10 mouse cellular contexts compared by ENCODE assay signal in the genomic region with DNA sequence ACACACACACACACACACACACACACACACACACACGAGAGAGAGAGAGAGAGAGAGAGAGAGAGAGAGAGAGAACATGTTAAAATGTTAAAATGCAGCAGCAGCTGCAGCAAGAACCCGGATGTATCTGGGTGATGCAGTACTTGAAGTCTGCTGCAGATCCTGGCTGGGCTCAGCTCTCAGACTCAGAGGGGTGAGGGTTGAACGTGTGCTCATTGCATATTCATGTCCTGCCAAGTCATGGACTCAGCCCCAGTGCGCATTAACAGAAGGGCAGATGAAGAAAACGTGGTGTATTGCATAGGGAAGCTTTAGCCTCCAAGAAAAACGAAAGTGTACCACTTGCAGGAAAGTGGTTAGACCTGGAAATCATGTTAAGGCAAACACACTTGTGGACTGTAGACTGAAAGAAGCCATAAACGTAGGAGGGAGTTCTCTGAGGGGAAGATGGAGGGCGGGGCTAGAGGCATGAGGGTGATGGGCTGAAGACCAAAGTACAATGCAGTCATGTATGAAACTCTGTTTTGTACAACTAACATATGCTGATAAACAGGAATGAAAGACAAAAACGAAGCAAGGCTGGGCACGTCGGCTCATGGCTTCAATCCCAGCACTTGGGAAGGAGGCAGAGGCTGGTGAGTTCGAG. TPM values are rescaled to one million over a fixed set of nuclear protein-coding genes. Genes with fewer than 3 reads are reported as not detected.
A peak's percentile ranks its signal among the peaks of the same experiment; 100 is the strongest.
DNase-seq lines count a peak whose midpoint lies in the region; ATAC-seq and TF ChIP-seq lines count a peak whose summit lies in the region.
"Had no signal": no experiment of that assay in that cellular context is flagged by ENCODE, and none has a peak within 500 bp of the region (broad histone marks: within the 10 kb centered on the region; RNA-seq: fewer than 3 reads in every experiment).

No protein-coding gene starts in this region.

- ATAC-seq in lung, postnatal 0 days, result peak; percentile 44

- intact Hi-C loops in left cerebral cortex, postnatal 25 days (cut with DNase I), result no loop called here

- H3K27me3 ChIP-seq in lung, postnatal 0 days (replicated peaks; ENCODE audit: insufficient read depth, low read length), result no peaks in the 10 kb centered on the region
- H3K27me3 ChIP-seq: embryonic facial prominence, embryonic 13.5 days had no signal

- H3K27ac ChIP-seq in lung, postnatal 0 days (ENCODE audit: low read length), result no peak overlapping the region
- H3K27ac ChIP-seq: embryonic facial prominence, embryonic 13.5 days had no signal

- no peak overlapping the region for H3K9ac ChIP-seq in lung, postnatal 0 days (replicated peaks; ENCODE audit: low read depth)
- H3K9ac ChIP-seq: embryonic facial prominence, embryonic 13.5 days had no signal

- no peak overlapping the region for H3K4me3 ChIP-seq in lung, postnatal 0 days (ENCODE audit: low read depth, low read length)
- H3K4me3 ChIP-seq: embryonic facial prominence, embryonic 13.5 days had no signal

- no peaks in the 10 kb centered on the region for H3K36me3 ChIP-seq in lung, postnatal 0 days (ENCODE audit: insufficient read depth, low read length)
- H3K36me3 ChIP-seq: embryonic facial prominence, embryonic 13.5 days had no signal

- no peak for TF ChIP-seq CTCF in lung, postnatal 0 days (IDR thresholded peaks at IDR 0.05)

- WGBS in lung, postnatal 0 days, result 46% methylated on average over 11 of the region's 12 CpGs

- peak; percentile 48 for DNase-seq in lung, postnatal 0 days (ENCODE audit: low spot score)
- DNase-seq in lung, postnatal 36 days, result no peak
- peak; percentile 49 for DNase-seq in ZHBTc4 (ENCODE audit: low read depth, low spot score)
- peak; percentile 60 for DNase-seq in kidney, adult 18-20 months
- peak; percentile 72 for DNase-seq in thymus, postnatal 0 days (ENCODE audit: low spot score)
- DNase-seq in left cerebral cortex, postnatal 25 days (ENCODE audit: low spot score in 2 of 2), result no peak
- no peak for DNase-seq in layer of hippocampus, postnatal 10 days (ENCODE audit: low spot score in 2 of 2)
- DNase-seq in gastrocnemius, adult 8-10 months (ENCODE audit: low spot score in 2 of 2), result no peak

- H3K4me2 ChIP-seq in lung, postnatal 0 days (replicated peaks; ENCODE audit: low read depth, low read length), result no peak overlapping the region
- H3K4me2 ChIP-seq: embryonic facial prominence, embryonic 13.5 days had no signal

- TF ChIP-seq EP300 in lung, postnatal 0 days (IDR thresholded peaks at IDR 0.05), result no peak

- H3K9me3 ChIP-seq in lung, postnatal 0 days (ENCODE audit: low read length), result no peaks in the 10 kb centered on the region
- H3K9me3 ChIP-seq: embryonic facial prominence, embryonic 13.5 days had no signal

- H3K4me1 ChIP-seq in lung, postnatal 0 days (ENCODE audit: insufficient read depth, low read depth, low read length), result no peaks in the 10 kb centered on the region

RNA-seq across cellular contexts. Expression of gene Qprt, which starts 8.3 kb away (rescaled TPM):
- polyA plus RNA-seq in lung, postnatal 0 days (2015; fragmentation: Nextera tagmentation; extraction: Ambion mirVana), result 0.14 and 0.21 TPM in 2 replicates
- 0.99 and 1.4 TPM in 2 replicates for polyA plus RNA-seq in thymus, postnatal 0 days (2015; fragmentation: Nextera tagmentation; extraction: Ambion mirVana)
- under 1 TPM in 1 of 2 experiments, not detected in 1; 0.55 TPM for total RNA-seq in left cerebral cortex, postnatal 25 days (2021)
- total RNA-seq in layer of hippocampus, postnatal 10 days (2021), result under 1 TPM; 0.20 to 0.57 TPM
- under 1 TPM in 3 of 4 experiments, not detected in 1; 0.18 to 0.29 (median 0.27) TPM for total RNA-seq in gastrocnemius, adult 8-10 months (2022)

RNA-seq across cellular contexts. Expression of gene AI467606, which starts 22.6 kb away (rescaled TPM):
- polyA plus RNA-seq in lung, postnatal 0 days (2015; fragmentation: Nextera tagmentation; extraction: Ambion mirVana), result 14.6 and 16.0 TPM in 2 replicates
- 154 and 165 TPM in 2 replicates for polyA plus RNA-seq in thymus, postnatal 0 days (2015; fragmentation: Nextera tagmentation; extraction: Ambion mirVana)
- total RNA-seq in left cerebral cortex, postnatal 25 days (2021), result 1 to 10 TPM; 1.2 to 1.4 TPM
- total RNA-seq in layer of hippocampus, postnatal 10 days (2021), result 1 to 10 TPM; 1.3 to 1.4 TPM
- total RNA-seq in gastrocnemius, adult 8-10 months (2022), result under 1 TPM; 0.12 to 0.74 (median 0.25) TPM

RNA-seq across cellular contexts. Expression of gene Spn, which starts 23.9 kb away (rescaled TPM):
- 0.73 and 0.83 TPM in 2 replicates for polyA plus RNA-seq in lung, postnatal 0 days (2015; fragmentation: Nextera tagmentation; extraction: Ambion mirVana)
- 26.6 and 26.7 TPM in 2 replicates for polyA plus RNA-seq in thymus, postnatal 0 days (2015; fragmentation: Nextera tagmentation; extraction: Ambion mirVana)
- total RNA-seq in left cerebral cortex, postnatal 25 days (2021), result under 1 TPM; 0.09 to 0.14 TPM
- total RNA-seq in layer of hippocampus, postnatal 10 days (2021), result under 1 TPM; 0.33 to 0.55 TPM
- under 1 TPM in 3 of 4 experiments, not detected in 1; 0.07 to 0.13 (median 0.13) TPM for total RNA-seq in gastrocnemius, adult 8-10 months (2022)

RNA-seq across cellular contexts. Expression of gene Zg16, which starts 26.6 kb away (rescaled TPM):
- polyA plus RNA-seq in lung, postnatal 0 days (2015; fragmentation: Nextera tagmentation; extraction: Ambion mirVana), result 0.20 and 0.30 TPM in 2 replicates
- 2.4 and 2.7 TPM in 2 replicates for polyA plus RNA-seq in thymus, postnatal 0 days (2015; fragmentation: Nextera tagmentation; extraction: Ambion mirVana)
- not detected for total RNA-seq in left cerebral cortex, postnatal 25 days (2021)
- total RNA-seq in layer of hippocampus, postnatal 10 days (2021), result not detected
- not detected for total RNA-seq in gastrocnemius, adult 8-10 months (2022)
- polyA plus RNA-seq: embryonic facial prominence, embryonic 13.5 days; heart, postnatal 0 days had no signal

Comparison
In these comparisons a context has a peak if more than half of its experiments do, and no peak if none do; other contexts are left out.
1. DNase-seq: peak in lung, postnatal 0 days (single experiment), ZHBTc4 (single experiment), kidney, adult 18-20 months (single experiment) and thymus, postnatal 0 days (single experiment); none in lung, postnatal 36 days (single experiment), left cerebral cortex, postnatal 25 days (0 of 2), layer of hippocampus, postnatal 10 days (0 of 2) and gastrocnemius, adult 8-10 months (0 of 2).